Mouse (Mus musculus) heart, postnatal 25 days (tissue): ENCODE measurements around the gene Cacna1c. TPM values are rescaled to one million over a fixed set of nuclear protein-coding genes. Genes with fewer than 3 reads are reported as not detected.
"Not testable (repeated sequence)": the region's sequence is repeated elsewhere in the genome, so short reads cannot be mapped to it uniquely, and the experiment has no call there.

Experiments used
- DNase-seq: peaks from one replicate; pipeline ENCODE4 v3.0.0; 2022; ENCODE audit warnings: low spot score
- intact Hi-C: fragments of 180-260 bp; cut with DNase I; formaldehyde crosslinking; loops from one replicate; pipeline ENCODE4 v1.15.1; 2025
- total RNA-seq, 2 experiments: library from RNA; stranded (reverse); gene quantifications; 2 replicates each; pipeline ENCODE4 v1.2.3; 2021

Gene Cacna1c
- total RNA-seq, 2 experiments from 2014 or later = 182 to 191 TPM

GRCm38 (mm10) chr6:119214190-119214589 is 18.0 kb upstream of the Cacna1c start:
- intact Hi-C loops = no loop called here
- no peak for DNase-seq

GRCm38 (mm10) chr6:119213375-119213774 is 17.2 kb upstream of the Cacna1c start:
- intact Hi-C loops = no loop called here
- DNase-seq = no peak

GRCm38 (mm10) chr6:119206006-119206405 is 9.8 kb upstream of the Cacna1c start:
- intact Hi-C loops, DNase-seq: not testable (repeated sequence)

GRCm38 (mm10) chr6:119204915-119205314 is 8.7 kb upstream of the Cacna1c start:
- intact Hi-C loops = no loop called here
- DNase-seq = no peak

GRCm38 (mm10) chr6:119204286-119204685 is 8.1 kb upstream of the Cacna1c start:
- intact Hi-C loops = no loop called here

GRCm38 (mm10) chr6:119201575-119201974 is 5.4 kb upstream of the Cacna1c start:
- intact Hi-C loops = no loop called here
- DNase-seq = no peak

More at GRCm38 (mm10) chr6:119204286-119204685, 8.1 kb upstream of the Cacna1c start:
- no peak for DNase-seq

- intact Hi-C loops = no loop called here
- no peak for DNase-seq
Observed at GRCm38 (mm10) chr6:119200362-119200761, 4.1 kb upstream of the Cacna1c start.

GRCm38 (mm10) chr6:119199274-119199879 is 3.2 kb upstream of the Cacna1c start:
- no peak for DNase-seq
- intact Hi-C loops = no loop called here

- no peak for DNase-seq
- intact Hi-C loops = no loop called here
Observed at GRCm38 (mm10) chr6:119198534-119199273, 2.5 kb upstream of the Cacna1c start.

GRCm38 (mm10) chr6:119194601-119195000 is 1.6 kb downstream of the Cacna1c start:
- no peak for DNase-seq
- intact Hi-C loops = loop anchor here (2.0 to 5.0 kb wide), 2 partner anchors 14 to 52 kb away; no protein-coding TSS in a partner anchor

- intact Hi-C loops = loop anchor here (2.0 to 5.0 kb wide), 2 partner anchors 13 to 52 kb away; no protein-coding TSS in a partner anchor
- DNase-seq = no peak
Observed at GRCm38 (mm10) chr6:119194161-119194560, 2.1 kb downstream of the Cacna1c start.

GRCm38 (mm10) chr6:119193571-119194154 is 2.6 kb downstream of the Cacna1c start:
- no peak for DNase-seq
- intact Hi-C loops = loop anchor here (2.0 to 5.0 kb wide), 2 partner anchors 13 to 51 kb away; no protein-coding TSS in a partner anchor

- intact Hi-C loops = loop anchor here (5.0 kb wide), 1 partner anchor 49 kb away; no protein-coding TSS in a partner anchor
- no peak for DNase-seq
Observed at GRCm38 (mm10) chr6:119191478-119191877, 4.7 kb downstream of the Cacna1c start.

- intact Hi-C loops = no loop called here
- DNase-seq = no peak
Observed at GRCm38 (mm10) chr6:119187631-119188030, 8.6 kb downstream of the Cacna1c start.

- intact Hi-C loops = no loop called here
- DNase-seq = no peak
Observed at GRCm38 (mm10) chr6:119186658-119187057, 9.6 kb downstream of the Cacna1c start.

GRCm38 (mm10) chr6:119183781-119184180 is 12.4 kb downstream of the Cacna1c start:
- intact Hi-C loops = no loop called here
- no peak for DNase-seq

GRCm38 (mm10) chr6:119182211-119182610 is 14.0 kb downstream of the Cacna1c start:
- no peak for DNase-seq
- intact Hi-C loops = no loop called here

- no peak for DNase-seq
- intact Hi-C loops = loop anchor here (2.0 kb wide), 1 partner anchor 15 kb away; no protein-coding TSS in a partner anchor
Observed at GRCm38 (mm10) chr6:119180188-119180587, 16.0 kb downstream of the Cacna1c start.

- intact Hi-C loops = no loop called here
- no peak for DNase-seq
Observed at GRCm38 (mm10) chr6:119177101-119177500, 19.1 kb downstream of the Cacna1c start.

GRCm38 (mm10) chr6:119176103-119176502 is 20.1 kb downstream of the Cacna1c start:
- intact Hi-C loops = no loop called here
- DNase-seq = no peak
